Mouse (Mus musculus): ENCODE data around the gene 1700030K09Rik. TPM values are rescaled to one million over a fixed set of nuclear protein-coding genes. Genes with fewer than 3 reads are reported as not detected.

The 1700030K09Rik gene
- total RNA-seq, 4 experiments from 2014 or later = 11.1 to 16.3 (median 13.3) TPM

DNA sequence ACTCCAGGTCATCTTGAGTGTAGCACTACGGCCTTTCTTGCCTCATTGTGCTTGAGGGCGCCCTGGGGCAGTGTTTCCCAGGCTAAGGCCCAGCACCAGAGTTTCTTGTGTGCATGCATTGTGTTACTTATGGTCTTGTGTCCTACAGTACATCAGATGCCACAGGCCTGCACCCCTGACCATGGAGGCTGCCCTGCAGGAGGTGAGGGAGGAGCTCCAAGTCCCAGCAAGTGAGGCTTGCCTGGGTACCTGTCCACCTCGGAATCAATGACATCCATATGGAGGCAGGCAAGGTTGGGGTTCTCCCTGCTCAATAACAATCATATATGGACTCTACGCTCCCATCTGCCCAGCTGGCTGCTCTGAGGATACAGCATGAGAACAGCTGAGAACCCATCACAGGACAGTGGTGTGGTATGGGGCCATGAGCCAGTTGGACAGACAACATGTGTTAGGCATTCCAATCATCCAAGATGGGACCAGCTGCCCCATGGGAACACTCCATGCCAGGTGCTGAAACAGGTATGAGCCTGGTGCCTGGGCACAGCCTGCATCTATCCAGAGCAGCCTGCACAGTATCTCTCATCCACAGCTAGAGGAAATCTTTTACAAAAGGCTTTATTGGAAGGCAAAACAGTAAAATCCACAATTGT lies 16.3 kb downstream of the 1700030K09Rik start:
- no peak for DNase-seq (ENCODE audit: low spot score in 2 of 2)

GRCm38 (mm10) chr8:72464211-72464610 lies 20.5 kb downstream of the 1700030K09Rik start:
- no peak for DNase-seq (ENCODE audit: low spot score in 2 of 2)

GRCm38 (mm10) chr8:72469243-72469642 lies 25.6 kb downstream of the 1700030K09Rik start:
- DNase-seq (ENCODE audit: low spot score in 2 of 2) = no peak

DNA sequence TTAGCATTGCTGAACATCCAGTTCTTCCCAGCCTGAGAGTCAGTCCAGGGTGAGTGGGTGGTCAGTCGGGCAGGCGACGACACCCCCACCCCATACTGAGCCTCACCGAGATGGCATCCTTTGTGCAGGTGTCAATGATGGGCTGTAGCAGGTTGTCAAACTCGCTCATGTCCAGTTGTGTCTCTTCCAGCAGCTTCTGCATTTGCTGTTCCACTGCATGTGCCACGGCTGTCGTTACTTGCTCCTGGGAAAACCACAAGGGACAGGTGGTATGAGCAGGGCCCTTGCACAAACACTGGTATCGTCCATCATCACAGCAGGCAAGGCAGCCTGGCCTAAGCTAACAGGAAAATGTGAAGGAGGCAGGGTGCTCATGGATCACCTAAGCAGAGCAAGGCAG lies 26.3 kb downstream of the 1700030K09Rik start:
- no peak for DNase-seq (ENCODE audit: low spot score in 2 of 2)

DNA sequence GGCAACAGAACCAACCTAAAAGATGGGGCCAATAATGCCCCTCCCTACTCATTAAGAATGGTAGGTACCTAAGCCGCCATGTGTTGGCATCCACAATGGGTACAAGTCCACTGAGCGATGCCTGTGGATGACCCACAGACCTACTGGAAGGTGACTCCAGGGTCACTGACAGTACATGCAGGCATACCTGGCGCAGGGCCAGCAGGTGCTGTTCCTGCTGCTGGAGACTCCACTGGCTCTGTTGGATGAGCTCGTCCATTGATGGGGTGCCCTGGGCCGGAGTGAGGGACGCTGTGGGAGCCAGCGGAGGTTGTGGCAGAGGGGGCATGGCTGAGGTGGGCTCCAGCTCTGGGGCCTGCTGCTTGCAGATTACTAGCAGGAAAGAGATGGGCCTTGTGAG lies 27.0 kb downstream of the 1700030K09Rik start:
- no peak for DNase-seq (ENCODE audit: low spot score in 2 of 2)

DNA sequence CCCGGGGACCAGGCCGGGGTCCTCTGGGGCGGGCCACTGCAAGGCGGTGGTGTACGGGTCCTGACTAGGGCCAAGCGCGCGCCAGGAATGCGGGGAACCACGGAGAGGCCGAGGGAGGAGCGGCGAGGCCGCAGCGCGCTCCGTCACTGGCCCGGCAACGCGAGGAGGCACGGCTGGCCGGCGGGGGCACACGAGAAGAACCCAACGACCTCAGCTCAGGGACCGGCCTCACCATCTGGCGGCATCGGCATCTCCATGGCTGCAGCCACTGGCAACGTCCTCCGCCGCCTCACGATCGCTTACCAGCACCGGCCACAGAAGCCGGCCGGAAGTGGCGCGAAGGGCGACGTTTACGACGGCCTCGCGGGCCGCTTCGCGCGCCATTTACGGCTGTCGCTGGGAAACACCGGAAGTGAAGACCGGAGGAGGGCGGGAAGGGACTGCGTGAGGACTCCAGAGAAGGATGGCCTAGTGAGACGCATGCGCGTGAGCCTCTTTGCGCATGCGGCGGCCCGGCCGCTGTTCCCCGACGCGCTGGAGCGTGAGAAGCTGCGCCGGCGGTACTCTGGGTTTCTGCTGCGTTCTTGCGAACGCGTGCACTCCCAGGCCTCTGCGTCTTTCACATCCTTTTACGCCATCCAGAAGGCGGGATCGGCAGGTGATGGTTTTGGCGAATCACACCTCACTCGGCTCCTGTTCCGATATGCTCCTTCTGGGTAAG lies 31.3 kb downstream of the 1700030K09Rik start, which contains the start of gene Cherp:
Gene Cherp (minus strand): TSS at position 401 of the 721 bp plus-strand sequence.
- peak; percentile 91 to 98 for DNase-seq (ENCODE audit: low spot score in 2 of 2)

DNA sequence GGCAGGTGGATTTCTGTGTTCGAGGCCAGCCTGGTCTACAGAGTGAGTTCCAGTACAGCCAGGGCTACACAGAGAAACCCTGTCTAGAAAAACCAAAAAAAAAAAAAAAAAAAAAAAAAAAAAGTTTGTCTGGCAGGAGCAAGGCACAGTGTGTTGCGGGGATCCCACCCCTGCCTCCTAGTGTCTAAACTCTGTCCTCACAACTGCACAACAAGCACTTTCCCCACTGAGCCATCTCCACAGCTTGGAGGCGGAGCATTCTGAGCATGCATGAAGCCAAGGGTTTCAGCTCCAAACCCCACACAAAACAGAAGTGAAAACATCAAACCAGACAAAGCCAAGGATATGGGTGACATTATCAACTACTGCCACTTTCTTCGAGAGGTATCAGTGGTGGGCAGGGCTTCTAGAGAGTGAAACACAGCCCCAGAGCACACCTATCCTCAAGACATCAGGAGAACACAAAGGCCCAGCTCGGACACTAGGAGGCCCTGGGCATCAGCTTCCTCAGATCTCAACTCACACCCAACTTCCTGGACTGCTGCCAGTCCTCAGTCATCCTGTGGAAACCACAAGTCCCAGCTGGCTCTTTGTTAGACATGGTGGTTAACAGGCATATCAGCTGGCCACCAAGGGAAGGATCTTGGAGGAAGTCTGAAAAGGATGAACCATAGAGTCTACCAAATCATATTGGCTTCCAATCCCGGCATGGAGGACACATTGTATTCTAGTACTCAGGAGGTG lies 41.9 kb downstream of the 1700030K09Rik start:
- DNase-seq (ENCODE audit: low spot score in 2 of 2) = no peak

DNA sequence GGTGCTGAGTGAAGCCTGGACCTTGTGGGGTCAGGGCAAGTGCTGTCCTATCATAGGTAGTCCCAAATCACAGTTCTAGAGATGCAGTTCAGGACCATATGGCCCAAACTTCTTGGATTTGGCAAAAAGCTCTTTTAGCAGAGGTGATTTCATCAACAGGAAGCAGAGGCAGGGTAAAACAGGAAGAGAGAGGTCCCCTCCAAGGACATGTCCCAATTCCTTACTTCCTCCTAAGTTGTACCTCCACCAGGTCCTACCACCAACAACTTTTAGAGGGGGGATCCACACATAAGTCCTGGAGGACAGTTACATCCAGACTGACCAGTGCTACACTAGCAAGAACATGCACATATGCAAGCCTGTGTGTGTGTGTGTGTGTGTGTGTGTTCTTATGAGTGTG lies 43.3 kb downstream of the 1700030K09Rik start:
- DNase-seq (ENCODE audit: low spot score in 2 of 2) = no peak

DNA sequence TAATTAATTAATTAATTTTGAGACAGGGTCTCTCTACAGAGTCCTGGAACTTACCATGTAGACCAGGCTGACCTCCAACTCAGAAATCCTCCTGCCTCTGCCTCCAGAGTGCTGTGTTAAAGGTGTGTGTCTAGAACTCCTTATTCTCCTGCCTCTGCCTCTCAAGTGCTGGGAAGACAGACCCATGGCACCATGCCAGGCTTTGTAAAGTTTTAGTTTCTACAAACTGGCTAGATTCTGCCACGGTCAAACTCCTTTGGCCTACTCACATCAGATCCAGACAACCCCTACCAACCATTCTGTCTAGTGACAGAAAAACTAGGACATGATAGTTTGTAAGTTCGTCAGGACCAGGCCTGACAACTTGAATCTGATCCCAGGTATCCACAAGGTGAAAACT lies 47.3 kb downstream of the 1700030K09Rik start:
- no peak for DNase-seq (ENCODE audit: low spot score in 2 of 2)

DNA sequence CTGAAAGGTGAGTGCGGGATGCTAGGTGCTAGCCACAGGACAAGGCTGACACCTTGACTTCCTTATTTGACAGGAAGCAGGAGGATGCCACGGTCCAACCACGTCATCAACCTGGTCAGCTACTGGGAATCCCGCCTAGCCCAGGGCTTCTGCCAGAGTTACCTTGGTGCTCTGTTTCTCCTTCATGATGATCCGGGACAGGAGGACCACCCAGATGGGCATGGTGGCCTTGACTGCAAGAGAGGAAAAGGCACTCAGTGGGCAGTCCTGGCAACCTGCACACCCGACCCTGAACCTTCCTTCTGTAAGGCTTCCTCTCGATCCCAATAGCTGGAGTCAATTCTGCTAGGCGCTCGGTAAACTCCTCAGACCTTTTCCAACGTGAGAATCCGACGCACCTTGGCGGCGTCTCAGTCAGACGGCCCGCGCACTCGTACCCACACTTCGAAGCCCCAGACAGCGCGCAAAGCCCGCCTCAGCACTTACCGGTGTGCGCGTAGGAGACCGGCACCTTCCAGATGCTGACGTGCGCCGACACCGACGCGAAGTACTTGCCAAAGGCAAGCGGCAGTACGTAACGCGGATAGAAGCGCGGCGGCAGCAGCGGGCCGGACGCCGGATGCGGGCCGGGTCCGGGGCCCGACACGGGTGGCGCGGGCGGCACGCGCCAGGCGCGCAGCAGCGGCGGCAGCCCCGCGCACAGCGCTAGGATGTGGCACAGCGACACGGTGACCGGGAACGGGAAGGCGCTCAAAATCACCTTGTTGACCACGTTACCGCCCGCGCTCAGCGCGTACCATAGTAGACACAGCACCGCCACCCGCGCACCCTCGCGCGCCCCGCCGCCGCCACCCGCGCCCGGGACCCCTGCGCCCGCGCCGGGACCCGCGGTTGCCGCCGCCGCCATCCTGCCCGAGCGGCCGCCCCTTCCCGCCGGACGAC lies 48.3 kb downstream of the 1700030K09Rik start, which contains the start of gene Slc35e1:
Gene Slc35e1 (minus strand): TSS at position 935 of the 942 bp plus-strand sequence.
- peak in 1 of 2 experiments; percentile 42 for DNase-seq (ENCODE audit: low spot score in 2 of 2)

GRCm38 (mm10) chr8:72492622-72493081 lies 49.0 kb downstream of the 1700030K09Rik start:
- peak; percentile 98 to 99 for DNase-seq (ENCODE audit: low spot score in 2 of 2)

- DNase-seq (ENCODE audit: low spot score in 2 of 2) = no peak
Observed at GRCm38 (mm10) chr8:72493381-72493780, 49.7 kb downstream of the 1700030K09Rik start.

DNA sequence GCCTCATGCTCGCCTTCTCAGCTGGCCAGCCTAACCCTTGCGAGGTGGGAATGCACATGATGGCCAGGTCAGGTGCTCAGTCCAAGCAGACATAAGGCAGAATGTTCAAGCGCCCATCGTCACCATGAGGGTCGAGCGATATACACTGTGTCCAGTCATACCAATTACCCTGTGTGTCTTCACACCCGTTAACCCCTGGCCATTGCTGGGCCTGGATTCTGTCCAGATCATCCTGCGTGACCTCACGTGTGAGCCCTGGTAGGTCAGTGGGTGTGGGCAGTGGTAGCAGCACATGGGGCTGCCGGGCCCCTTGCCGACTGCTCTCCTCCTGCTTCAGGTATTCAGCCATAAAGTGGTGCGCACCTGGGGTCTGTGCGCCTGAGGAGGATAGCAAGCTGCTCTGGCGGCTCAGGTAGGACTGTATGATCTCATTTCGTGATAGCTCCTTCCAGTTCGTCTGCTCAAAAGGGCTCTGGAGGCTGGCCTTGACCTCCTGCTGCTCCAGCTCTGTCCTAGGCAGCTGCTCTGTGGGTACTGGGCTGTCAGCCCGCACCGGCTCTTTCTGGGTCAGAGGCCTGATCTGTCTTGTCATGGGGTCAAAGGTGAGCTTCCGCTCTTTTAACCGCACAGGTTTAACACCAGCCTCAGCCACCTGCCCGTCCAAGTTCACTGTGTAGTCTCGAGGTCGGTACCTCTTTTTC lies 51.9 kb downstream of the 1700030K09Rik start:
- DNase-seq (ENCODE audit: low spot score in 2 of 2) = no peak

DNA sequence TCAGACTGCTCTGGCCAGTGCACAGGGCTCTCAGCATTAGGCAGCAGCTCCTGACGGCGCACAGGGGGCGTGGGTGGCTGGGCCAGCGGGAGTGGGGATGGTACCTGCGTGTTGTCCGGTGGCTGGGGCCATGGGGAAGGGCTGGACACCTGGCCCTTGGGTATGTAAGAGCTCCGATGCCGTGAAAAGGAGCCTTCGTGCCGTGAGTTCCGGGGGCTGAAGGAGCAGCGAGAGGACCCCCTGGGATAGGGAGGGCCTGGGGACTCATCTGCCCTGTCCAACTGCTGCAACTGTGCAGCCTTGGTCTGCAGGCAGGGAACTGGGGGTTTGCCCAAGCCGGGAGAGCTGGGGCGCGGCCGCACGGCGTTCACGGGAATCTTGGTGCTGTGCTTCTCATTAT lies 52.5 kb downstream of the 1700030K09Rik start:
- no peak for DNase-seq (ENCODE audit: low spot score in 2 of 2)

DNA sequence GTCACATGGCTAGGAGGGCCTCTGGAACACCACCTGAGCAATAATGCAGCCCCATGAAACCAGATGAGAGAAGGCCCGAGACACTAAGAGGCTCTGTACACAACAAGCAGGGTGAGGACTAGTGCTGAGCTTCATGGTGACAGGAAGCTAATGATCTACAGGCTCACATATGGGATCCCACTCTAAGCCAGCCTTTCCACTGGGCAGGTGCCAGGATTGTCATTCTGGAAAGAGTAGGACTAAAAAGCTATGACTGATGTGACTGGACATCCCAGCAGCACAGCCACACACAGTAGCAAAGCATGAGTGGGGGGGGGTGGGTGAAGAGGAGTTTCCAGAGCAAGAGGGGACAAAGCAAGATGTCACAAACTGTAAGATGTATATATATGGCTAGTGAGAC lies 54.2 kb downstream of the 1700030K09Rik start:
- DNase-seq (ENCODE audit: low spot score in 2 of 2) = no peak

DNA sequence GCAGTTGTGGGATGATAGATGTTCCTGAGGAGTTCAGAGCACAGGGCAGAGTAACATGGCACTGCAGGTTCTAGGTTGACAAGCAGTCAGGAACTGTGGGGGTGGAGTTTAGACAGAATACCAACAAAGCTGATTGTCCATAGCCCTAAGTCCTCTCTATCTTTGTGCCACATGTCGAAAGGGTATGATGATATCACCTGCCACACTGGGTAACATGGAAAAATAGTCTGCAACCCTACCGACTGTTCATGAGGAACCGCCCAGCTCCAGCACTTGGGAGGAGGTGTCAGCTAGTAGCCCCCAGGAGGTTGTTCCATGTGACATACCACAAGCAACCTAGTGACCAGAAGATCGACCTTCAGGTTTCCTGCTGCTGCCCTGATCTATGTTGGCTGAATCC lies 54.8 kb downstream of the 1700030K09Rik start:
- no peak for DNase-seq (ENCODE audit: low spot score in 2 of 2)

- DNase-seq (ENCODE audit: low spot score in 2 of 2) = no peak
Observed at GRCm38 (mm10) chr8:72499521-72500284, 56.0 kb downstream of the 1700030K09Rik start.

DNA sequence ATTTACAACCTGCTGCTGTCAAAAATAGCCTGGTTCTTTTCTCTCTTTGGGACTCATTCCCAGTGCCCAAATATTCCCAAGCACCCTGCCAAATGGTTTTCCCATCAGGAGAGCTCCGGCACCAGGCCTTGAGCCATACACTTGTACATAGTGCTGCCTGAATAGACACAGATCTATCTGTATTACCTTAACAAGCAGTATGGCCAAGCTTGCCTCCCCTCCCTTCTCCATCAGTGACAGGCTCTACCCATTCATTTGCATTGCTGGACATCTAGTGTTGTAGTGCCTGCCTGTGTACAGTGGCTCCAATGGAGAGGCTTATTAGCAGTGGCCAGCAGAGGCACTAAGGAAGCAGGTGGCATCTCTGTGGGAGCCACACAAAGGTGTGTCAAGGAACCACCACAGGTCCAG lies 56.8 kb downstream of the 1700030K09Rik start:
- no peak for DNase-seq (ENCODE audit: low spot score in 2 of 2)

GRCm38 (mm10) chr8:72504137-72504536 lies 60.5 kb downstream of the 1700030K09Rik start:
- peak in 1 of 2 experiments; percentile 78 for DNase-seq (ENCODE audit: low spot score in 2 of 2)

All from left cerebral cortex, adult 8-10 months (tissue).